In the genomic region with DNA sequence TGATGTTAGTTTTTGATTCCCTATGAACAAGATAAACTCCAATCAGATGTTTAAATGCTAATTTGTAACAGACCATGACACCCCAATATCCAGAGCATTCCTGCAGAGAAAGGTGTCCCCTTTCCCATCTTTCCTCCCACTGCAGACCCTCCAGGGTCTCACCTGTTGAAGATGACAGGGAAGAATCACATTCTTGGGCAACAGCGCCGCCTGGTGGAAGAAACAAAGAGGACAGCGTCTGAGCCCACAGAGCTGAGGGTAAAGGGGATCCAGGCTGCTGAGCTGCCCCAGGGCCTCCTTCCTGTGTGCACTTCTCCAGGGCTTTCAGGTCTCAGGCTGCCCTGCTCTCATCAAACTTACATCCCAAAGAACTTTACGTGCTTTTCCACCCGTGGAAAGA, we compare ENCODE assay signal across 9 mouse cellular contexts. TPM values are rescaled to one million over a fixed set of nuclear protein-coding genes. Genes with fewer than 3 reads are reported as not detected.
DNase-seq lines count a peak whose midpoint lies in the region; ATAC-seq and TF ChIP-seq lines count a peak whose summit lies in the region.
"Had no signal": no experiment of that assay in that cellular context is flagged by ENCODE, and none has a peak within 500 bp of the region (broad histone marks: within the 10 kb centered on the region; RNA-seq: fewer than 3 reads in every experiment).

No protein-coding gene starts in this region.

- peak; percentile 62 for TF ChIP-seq CTCF in kidney, adult 2 months (conservative IDR thresholded peaks at IDR 0.05; ENCODE audit: insufficient read depth, insufficient read length, low read depth, low read length)

- no peak for ATAC-seq in CD4-positive, CD25-positive, alpha-beta regulatory T cell, adult 4 months

- no peak overlapping the region for H3K4me3 ChIP-seq in kidney, adult 2 months (ENCODE audit: insufficient read depth, low read depth, low read length)
- no peak overlapping the region for H3K4me3 ChIP-seq in embryonic facial prominence, embryonic 10.5 days
- H3K4me3 ChIP-seq: embryonic facial prominence, embryonic 13.5 days had no signal

- H3K27ac ChIP-seq in kidney, adult 2 months (ENCODE audit: insufficient read depth, low read depth, low read length): no peak overlapping the region
- H3K27ac ChIP-seq in embryonic facial prominence, embryonic 10.5 days (replicated peaks): no peak overlapping the region
- H3K27ac ChIP-seq: embryonic facial prominence, embryonic 13.5 days had no signal

- DNase-seq in CD4-positive, CD25-positive, alpha-beta regulatory T cell, adult 2 months (ENCODE audit: low read depth, low spot score): peak; percentile 78
- DNase-seq in kidney, adult 2 months: peak; percentile 37
- DNase-seq in kidney, postnatal 14 days: no peak
- peak; percentile 73 to 76 for DNase-seq in B cell, adult 2 months
- DNase-seq in embryonic facial prominence, embryonic 10.5 days (ENCODE audit: low spot score): peak; percentile 71
- peak; percentile 35 to 44 for DNase-seq in thymus, adult 18-20 months
- DNase-seq in layer of hippocampus, adult 8-10 months (ENCODE audit: low spot score in 2 of 2): no peak

- no peaks in the 10 kb centered on the region for H3K27me3 ChIP-seq in kidney, adult 2 months (replicated peaks; ENCODE audit: control insufficient read depth, insufficient read depth, low read length)
- peaks cover 43% of the 10 kb centered on the region for H3K27me3 ChIP-seq in embryonic facial prominence, embryonic 10.5 days (replicated peaks; ENCODE audit: low read depth, poor library complexity, severe bottlenecking)

- H3K9me3 ChIP-seq in embryonic facial prominence, embryonic 10.5 days: no peaks in the 10 kb centered on the region
- H3K9me3 ChIP-seq: embryonic facial prominence, embryonic 13.5 days had no signal

- H3K4me1 ChIP-seq in kidney, adult 2 months (ENCODE audit: control insufficient read depth, insufficient read depth, low read length): no peaks in the 10 kb centered on the region
- peaks cover 13% of the 10 kb centered on the region for H3K4me1 ChIP-seq in embryonic facial prominence, embryonic 10.5 days

- 5% methylated on average over 5 of the region's 5 CpGs for WGBS in kidney, adult 2 months
- WGBS in embryonic facial prominence, embryonic 10.5 days: 7% methylated on average over 5 of the region's 5 CpGs

- H3K36me3 ChIP-seq in kidney, adult 2 months (ENCODE audit: control insufficient read depth, insufficient read depth, low read length): no peaks in the 10 kb centered on the region
- H3K36me3 ChIP-seq in embryonic facial prominence, embryonic 10.5 days (replicated peaks): no peaks in the 10 kb centered on the region
- H3K36me3 ChIP-seq: embryonic facial prominence, embryonic 13.5 days had no signal

- no peak for TF ChIP-seq POLR2A in kidney, adult 2 months (IDR thresholded peaks at IDR 0.05; ENCODE audit: low read depth, low read length)

RNA-seq across cellular contexts. Expression of gene H2-K1, which starts 3.3 kb away (rescaled TPM):
- polyA plus RNA-seq in CD4-positive, CD25-positive, alpha-beta regulatory T cell, adult 4 months (2017; shearing (Covaris generic)): 1,000 to 10,000 TPM; 5,395 to 7,513 TPM
- 1,162 and 1,255 TPM in 2 replicates for polyA plus RNA-seq in kidney, adult 2 months (2012; rRNA removed)
- 8.4 and 13.4 TPM in 2 replicates for polyA plus RNA-seq in embryonic facial prominence, embryonic 10.5 days (2016; fragmentation: Nextera tagmentation; extraction: Ambion mirVana)
- total RNA-seq in layer of hippocampus, adult 8-10 months (2022): 100 to 1,000 TPM in 1 of 4 experiments, 10 to 100 TPM in 3; 29.6 to 138 (median 63.9) TPM

RNA-seq across cellular contexts. Expression of gene Ring1, which starts 21.1 kb away (rescaled TPM):
- polyA plus RNA-seq in CD4-positive, CD25-positive, alpha-beta regulatory T cell, adult 4 months (2017; shearing (Covaris generic)): 1 to 10 TPM; 2.2 to 2.3 TPM
- 30.4 and 36.3 TPM in 2 replicates for polyA plus RNA-seq in kidney, adult 2 months (2012; rRNA removed)
- polyA plus RNA-seq in embryonic facial prominence, embryonic 10.5 days (2016; fragmentation: Nextera tagmentation; extraction: Ambion mirVana): 11.0 and 11.6 TPM in 2 replicates
- total RNA-seq in layer of hippocampus, adult 8-10 months (2022): 10 to 100 TPM; 34.8 to 44.1 (median 42.7) TPM

RNA-seq across cellular contexts. Expression of gene H2-Ke6, which starts 24.4 kb away (rescaled TPM):
- polyA plus RNA-seq in CD4-positive, CD25-positive, alpha-beta regulatory T cell, adult 4 months (2017; shearing (Covaris generic)): 10 to 100 TPM; 20.9 to 21.4 TPM
- 165 and 208 TPM in 2 replicates for polyA plus RNA-seq in kidney, adult 2 months (2012; rRNA removed)
- polyA plus RNA-seq in embryonic facial prominence, embryonic 10.5 days (2016; fragmentation: Nextera tagmentation; extraction: Ambion mirVana): 41.4 and 44.8 TPM in 2 replicates
- total RNA-seq in layer of hippocampus, adult 8-10 months (2022): 10 to 100 TPM; 57.9 to 62.2 (median 58.3) TPM

RNA-seq across cellular contexts. Expression of gene Slc39a7, which starts 28.1 kb away (rescaled TPM):
- 10 to 100 TPM; 53.0 to 92.6 TPM for polyA plus RNA-seq in CD4-positive, CD25-positive, alpha-beta regulatory T cell, adult 4 months (2017; shearing (Covaris generic))
- 90.4 and 106 TPM in 2 replicates for polyA plus RNA-seq in kidney, adult 2 months (2012; rRNA removed)
- polyA plus RNA-seq in embryonic facial prominence, embryonic 10.5 days (2016; fragmentation: Nextera tagmentation; extraction: Ambion mirVana): 167 and 177 TPM in 2 replicates
- 100 to 1,000 TPM in 1 of 4 experiments, 10 to 100 TPM in 3; 77.1 to 106 (median 92.6) TPM for total RNA-seq in layer of hippocampus, adult 8-10 months (2022)

RNA-seq across cellular contexts. Expression of gene Rxrb, which starts 28.2 kb away (rescaled TPM):
- polyA plus RNA-seq in CD4-positive, CD25-positive, alpha-beta regulatory T cell, adult 4 months (2017; shearing (Covaris generic)): 10 to 100 TPM; 11.2 to 12.5 TPM
- 49.3 and 59.2 TPM in 2 replicates for polyA plus RNA-seq in kidney, adult 2 months (2012; rRNA removed)
- 44.7 and 47.9 TPM in 2 replicates for polyA plus RNA-seq in embryonic facial prominence, embryonic 10.5 days (2016; fragmentation: Nextera tagmentation; extraction: Ambion mirVana)
- total RNA-seq in layer of hippocampus, adult 8-10 months (2022): 10 to 100 TPM; 70.8 to 85.4 (median 78.0) TPM

Comparison
In these comparisons a context has a peak if more than half of its experiments do, and no peak if none do; other contexts are left out.
1. DNase-seq: peak in CD4-positive, CD25-positive, alpha-beta regulatory T cell, adult 2 months (single experiment), kidney, adult 2 months (single experiment), B cell, adult 2 months (2 of 2), embryonic facial prominence, embryonic 10.5 days (single experiment) and thymus, adult 18-20 months (2 of 2); none in kidney, postnatal 14 days (single experiment) and layer of hippocampus, adult 8-10 months (0 of 2).
2. RNA of gene H2-K1, which starts 3.3 kb away (polyA plus RNA-seq): 5,395 to 7,513 TPM in CD4-positive, CD25-positive, alpha-beta regulatory T cell, adult 4 months and 1,162 to 1,255 TPM in kidney, adult 2 months; 8.4 to 13.4 TPM in embryonic facial prominence, embryonic 10.5 days; every median in the first group is over 10 times any median in the second.